Mouse (Mus musculus): ENCODE measurements around the gene Rhbdd2. TPM values are rescaled to one million over a fixed set of nuclear protein-coding genes. Genes with fewer than 3 reads are reported as not detected.

The Rhbdd2 gene
- total RNA-seq (2023) = 33.1 TPM

GRCm38 (mm10) chr5:135632117-135632796 is at the start of gene Rhbdd2:
Gene Rhbdd2, plus strand, starts transcription at chr5:135632618.

GRCm38 (mm10) chr5:135669741-135670275 is 37.4 kb downstream of the Rhbdd2 start, which contains the start of gene Por:
Gene Por, plus strand, starts transcription at chr5:135670033.

Other genes starting within 250 kb of the Rhbdd2 start
- 48.5 TPM for gene Pom121, start 238.1 kb upstream of the Rhbdd2 start, total RNA-seq (2023)
- gene Hip1, start 87.5 kb upstream of the Rhbdd2 start, total RNA-seq (2023) = 3.6 TPM
- not detected for gene Ccl26, start 69.0 kb upstream of the Rhbdd2 start, total RNA-seq (2023)
- 0.44 TPM for gene Ccl24, start 59.6 kb upstream of the Rhbdd2 start, total RNA-seq (2023)
- 69.1 TPM for gene Por, start 37.4 kb downstream of the Rhbdd2 start, total RNA-seq (2023)
- 12.9 TPM for gene Tmem120a, start 111.8 kb downstream of the Rhbdd2 start, total RNA-seq (2023)
- not detected for gene Styxl1, start 145.8 kb downstream of the Rhbdd2 start, total RNA-seq (2023)
- 178 TPM for gene Mdh2, start 145.9 kb downstream of the Rhbdd2 start, total RNA-seq (2023)
- gene Srrm3, start 174.3 kb downstream of the Rhbdd2 start, total RNA-seq (2023) = not detected

Measured in CD4-positive naive resting alpha-beta T cell, adult 57 days (primary cell).